Mouse (Mus musculus): ENCODE results near the gene Mcm5. TPM values are rescaled to one million over a fixed set of nuclear protein-coding genes. Genes with fewer than 3 reads are reported as not detected.
A peak's percentile ranks its signal among the peaks of the same experiment; 100 is the strongest.

Mcm5 gene
- polyA plus RNA-seq, 1 experiment from 2014 or later, result 29.4 TPM

- 39% methylated on average over 7 of the region's 7 CpGs for WGBS
- H3K27me3 ChIP-seq (ENCODE audit: control insufficient read depth, insufficient read depth, low read length), result no peaks in the 10 kb centered on the region
- no peak overlapping the region for H3K9ac ChIP-seq (ENCODE audit: low read length)
- no peak overlapping the region for H3K4me2 ChIP-seq (replicated peaks; ENCODE audit: low read depth)
- TF ChIP-seq EP300 (optimal IDR thresholded peaks at IDR 0.05) (no peak), CTCF (IDR thresholded peaks at IDR 0.05; ENCODE audit: low read depth) (no peak)
- no peaks in the 10 kb centered on the region for H3K36me3 ChIP-seq (ENCODE audit: control insufficient read depth, insufficient read depth, low read length)
- H3K9me3 ChIP-seq (ENCODE audit: control insufficient read depth, low read length), result no peaks in the 10 kb centered on the region
- no peak overlapping the region for H3K4me3 ChIP-seq (ENCODE audit: low read depth, low read length)
- no peaks in the 10 kb centered on the region; the same call in 1 of the 2 replicates for H3K4me1 ChIP-seq (replicated peaks; ENCODE audit: control insufficient read depth, insufficient read depth)
- H3K27ac ChIP-seq (replicated peaks), result no peak overlapping the region
- DNase-seq (ENCODE audit: low spot score) (no peak), ATAC-seq (ENCODE audit: low FRiP score, low TSS enrichment) (no peak)
These were observed 48.3 kb downstream of the Mcm5 start for GRCm38 (mm10) chr8:75157471-75158230.

GRCm38 (mm10) chr8:75169363-75169762 is 60.0 kb downstream of the Mcm5 start:
- H3K36me3 ChIP-seq (ENCODE audit: control insufficient read depth, insufficient read depth, low read length), result no peaks in the 10 kb centered on the region
- H3K27me3 ChIP-seq (ENCODE audit: control insufficient read depth, insufficient read depth, low read length), result no peaks in the 10 kb centered on the region
- no peak overlapping the region; the same call in 1 of the 2 replicates for H3K9ac ChIP-seq (ENCODE audit: low read length)
- ATAC-seq (ENCODE audit: low FRiP score, low TSS enrichment), result no peak; the same call in 1 of the 2 replicates
- H3K27ac ChIP-seq (replicated peaks), result no peak overlapping the region
- H3K4me3 ChIP-seq (ENCODE audit: low read depth, low read length), result no peak overlapping the region
- WGBS, result 37% methylated on average over 5 of the region's 5 CpGs
- no peaks in the 10 kb centered on the region for H3K4me1 ChIP-seq (replicated peaks; ENCODE audit: control insufficient read depth, insufficient read depth)
- TF ChIP-seq CTCF (IDR thresholded peaks at IDR 0.05; ENCODE audit: low read depth), result no peak
- TF ChIP-seq EP300 (optimal IDR thresholded peaks at IDR 0.05), result no peak
- no peak overlapping the region for H3K4me2 ChIP-seq (replicated peaks; ENCODE audit: low read depth)
- no peaks in the 10 kb centered on the region for H3K9me3 ChIP-seq (ENCODE audit: control insufficient read depth, low read length)
- DNase-seq (ENCODE audit: low spot score), result no peak

GRCm38 (mm10) chr8:75172009-75172685 is 62.8 kb downstream of the Mcm5 start:
- peak; percentile 85 for ATAC-seq (ENCODE audit: low FRiP score, low TSS enrichment)

More at GRCm38 (mm10) chr8:75172009-75172685, 62.8 kb downstream of the Mcm5 start:
- Histone ChIP-seq H3K9me3 (ENCODE audit: control insufficient read depth, low read length) (no peaks in the 10 kb centered on the region), H3K27me3 (ENCODE audit: control insufficient read depth, insufficient read depth, low read length) (no peaks in the 10 kb centered on the region), H3K4me2 (replicated peaks; ENCODE audit: low read depth) (no peak overlapping the region), H3K9ac (ENCODE audit: low read length) (no peak overlapping the region), H3K4me3 (ENCODE audit: low read depth, low read length) (no peak overlapping the region), H3K36me3 (ENCODE audit: control insufficient read depth, insufficient read depth, low read length) (no peaks in the 10 kb centered on the region), H3K4me1 (replicated peaks; ENCODE audit: control insufficient read depth, insufficient read depth) (no peaks in the 10 kb centered on the region), H3K27ac (replicated peaks) (0 out of 2 replicates have a peak overlapping the region, but pooled peaks have one; percentile 45)
- peak; percentile 46 for DNase-seq (ENCODE audit: low spot score)
- TF ChIP-seq CTCF (IDR thresholded peaks at IDR 0.05; ENCODE audit: low read depth) (no peak), EP300 (optimal IDR thresholded peaks at IDR 0.05) (no peak)
- 55% methylated on average over 6 of the region's 6 CpGs for WGBS

Other genes starting within 250 kb of the Mcm5 start
- 1.1 and 1.2 TPM in 2 replicates for gene Isx, start 236.4 kb upstream of the Mcm5 start, polyA plus RNA-seq (2015; fragmentation: Nextera tagmentation; extraction: Ambion mirVana)
- gene Hmgxb4, start 116.2 kb upstream of the Mcm5 start, polyA plus RNA-seq (2015; fragmentation: Nextera tagmentation; extraction: Ambion mirVana), result 9.9 and 11.4 TPM in 2 replicates
- 39.2 and 45.6 TPM in 2 replicates for gene Tom1, start 75.9 kb upstream of the Mcm5 start, polyA plus RNA-seq (2015; fragmentation: Nextera tagmentation; extraction: Ambion mirVana)
- gene Hmox1, start 15.9 kb upstream of the Mcm5 start, polyA plus RNA-seq (2015; fragmentation: Nextera tagmentation; extraction: Ambion mirVana), result 59.0 and 61.4 TPM in 2 replicates
- gene Rasd2, start 104.4 kb downstream of the Mcm5 start, polyA plus RNA-seq (2015; fragmentation: Nextera tagmentation; extraction: Ambion mirVana), result 1.2 and 1.8 TPM in 2 replicates